Mouse (Mus musculus) activated CD4-positive, CD25-positive, alpha-beta regulatory T cell (primary cell): ENCODE measurements around the gene Acmsd. TPM values are rescaled to one million over a fixed set of nuclear protein-coding genes. Genes with fewer than 3 reads are reported as not detected.

Experiments used
- polyA plus RNA-seq, 2 experiments: library from polyadenylated mRNA; unstranded; fragments of 100-300 nt; shearing (Covaris generic); gene quantifications; one replicate each; pipeline ENCODE4 v1.2.1; 2017

The Acmsd gene
- polyA plus RNA-seq: under 1 TPM in 1 of 2 experiments, not detected in 1; 0.06 TPM

DNA sequence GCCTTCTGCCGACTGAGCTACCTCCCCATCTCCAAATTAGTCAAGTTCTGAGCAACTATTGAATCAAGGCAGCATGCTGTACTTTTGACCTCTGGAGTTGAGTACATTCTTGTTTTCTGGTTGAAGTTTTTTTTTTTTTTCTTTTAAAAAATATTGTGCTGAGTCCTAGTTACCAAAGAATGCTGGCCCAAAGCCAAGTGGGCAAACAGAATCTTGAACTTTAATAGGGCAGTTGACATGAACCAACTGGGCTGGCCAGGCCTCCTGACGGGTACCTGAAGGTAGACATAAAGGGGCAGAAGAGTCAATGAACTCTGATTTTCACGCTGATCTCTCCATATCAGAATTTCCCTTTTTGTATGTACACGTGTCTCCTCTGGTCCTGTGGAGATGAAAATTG, at the start of gene Acmsd:
TSS of gene Acmsd (plus strand) at position 318 of the 400 bp plus-strand sequence.

DNA sequence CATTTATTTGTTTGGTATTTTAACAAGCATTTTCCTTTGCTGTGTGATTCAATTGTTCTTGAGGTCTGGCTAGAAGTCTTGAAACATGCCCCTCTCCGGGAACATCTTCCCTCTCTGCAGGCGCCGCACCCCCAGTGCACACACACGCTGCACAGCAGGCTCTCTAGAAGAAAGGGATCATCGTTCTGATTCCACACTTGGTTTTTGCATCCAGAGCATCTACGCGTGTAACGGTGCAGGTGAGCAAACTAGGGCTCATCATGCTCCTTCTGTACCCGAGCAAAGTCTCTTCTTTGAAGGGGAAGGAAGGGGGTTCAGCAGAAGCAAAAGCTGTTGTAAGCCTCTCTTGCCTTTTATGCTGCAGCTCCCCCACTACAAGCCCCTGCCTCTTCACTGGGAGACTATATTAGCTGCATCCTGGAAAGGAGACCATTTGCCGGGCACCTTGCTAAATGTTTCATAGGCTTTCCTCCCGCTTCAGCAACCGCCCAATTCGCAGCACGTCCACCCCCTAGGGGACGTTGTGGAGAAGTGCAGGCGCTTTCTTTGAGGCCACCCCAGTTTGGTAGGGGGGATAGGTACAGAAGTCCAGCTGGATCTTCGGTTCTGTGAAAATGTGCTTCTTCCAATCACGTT, 49.6 kb upstream of the Acmsd start, which contains the start of gene Tmem163:
TSS of gene Tmem163 (minus strand) at position 51 of the 636 bp plus-strand sequence.

DNA sequence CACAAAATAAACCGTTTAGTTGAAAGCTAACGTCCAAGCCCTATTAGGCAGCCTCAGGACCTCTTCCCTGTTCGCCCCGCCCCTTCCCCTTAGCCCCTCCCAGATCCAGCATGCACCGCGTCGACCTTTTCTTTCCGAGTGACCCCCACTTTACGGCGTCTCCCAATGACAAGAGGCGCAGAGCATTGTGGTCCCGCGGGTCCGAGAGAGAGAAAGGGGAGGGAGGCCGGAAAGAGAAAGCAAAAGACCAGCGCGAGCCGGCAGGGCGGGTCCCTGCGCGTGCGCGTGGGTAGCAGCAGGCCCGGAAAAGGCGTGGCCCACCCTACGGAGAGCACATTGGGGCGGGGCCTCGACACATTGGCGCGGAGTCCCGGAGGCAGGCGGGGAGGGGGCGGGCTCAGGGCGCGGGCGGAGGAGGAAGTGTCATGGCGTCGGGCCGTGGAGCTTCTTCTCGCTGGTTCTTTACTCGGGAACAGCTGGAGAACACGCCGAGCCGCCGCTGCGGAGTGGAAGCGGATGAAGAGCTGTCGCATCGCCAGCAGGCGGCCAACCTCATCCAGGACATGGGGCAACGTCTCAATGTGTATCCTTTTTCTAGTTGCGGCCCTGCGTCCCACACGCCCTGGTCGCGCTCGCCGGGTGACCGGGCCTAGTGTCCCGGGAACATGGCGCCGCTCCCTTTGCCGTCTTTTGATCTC, 44.7 kb downstream of the Acmsd start, which contains the start of gene Ccnt2:
TSS of gene Ccnt2 (plus strand) at position 362 of the 698 bp plus-strand sequence.

Other genes starting within 250 kb of the Acmsd start
- gene Tmem163, start 49.9 kb upstream of the Acmsd start, polyA plus RNA-seq: 1 to 10 TPM; 1.5 to 3.3 TPM
- 10 to 100 TPM; 74.7 to 82.2 TPM for gene Ccnt2, start 44.8 kb downstream of the Acmsd start, polyA plus RNA-seq
- gene Map3k19, start 125.6 kb downstream of the Acmsd start, polyA plus RNA-seq: under 1 TPM in 1 of 2 experiments, not detected in 1; 0.21 TPM
- 10 to 100 TPM; 37.8 to 43.5 TPM for gene Rab3gap1, start 139.4 kb downstream of the Acmsd start, polyA plus RNA-seq